In genomic region chr14:33244946-33245345, GRCm38 (mm10) we compare ENCODE assay signal across 26 mouse cellular contexts. TPM values are rescaled to one million over a fixed set of nuclear protein-coding genes. Genes with fewer than 3 reads are reported as not detected.
DNase-seq lines count a peak whose midpoint lies in the region; ATAC-seq and TF ChIP-seq lines count a peak whose summit lies in the region.
"Had no signal": no experiment of that assay in that cellular context is flagged by ENCODE, and none has a peak within 500 bp of the region (broad histone marks: within the 10 kb centered on the region; RNA-seq: fewer than 3 reads in every experiment).

No protein-coding gene starts in this region.

- H3K27me3 ChIP-seq in heart, embryonic 10.5 days (ENCODE audit: insufficient read depth, poor library complexity, severe bottlenecking): peaks cover 21% of the 10 kb centered on the region
- H3K27me3 ChIP-seq in heart, postnatal 0 days (ENCODE audit: control insufficient read depth, insufficient read depth, low read length): 0 out of 2 replicates have a peak, but pooled peaks cover 4% of the 10 kb centered on the region
- no peaks in the 10 kb centered on the region for H3K27me3 ChIP-seq in midbrain, embryonic 11.5 days (ENCODE audit: control insufficient read depth, insufficient read depth, low read length)
- H3K27me3 ChIP-seq: forebrain, embryonic 13.5 days; intestine, embryonic 15.5 days had no signal

- peak overlapping the region; percentile 3; the same call in 1 of the 2 replicates for H3K27ac ChIP-seq in heart, embryonic 10.5 days
- H3K27ac ChIP-seq in heart, postnatal 0 days (ENCODE audit: low read depth): peak overlapping the region; percentile 52; the same call in 1 of the 2 replicates
- H3K27ac ChIP-seq in midbrain, embryonic 11.5 days (ENCODE audit: low read depth, low read length): no peak overlapping the region
- H3K27ac ChIP-seq: forebrain, embryonic 13.5 days; hindbrain, embryonic 12.5 days; hindbrain, postnatal 0 days; intestine, embryonic 15.5 days; layer of hippocampus, adult 2 months; liver, embryonic 12.5 days; midbrain, embryonic 15.5 days had no signal

- ATAC-seq in heart, postnatal 0 days (ENCODE audit: insufficient read depth, low read depth): 0 out of 2 replicates have a peak, but pooled peaks have one; percentile 8
- 0 out of 2 replicates have a peak, but pooled peaks have one; percentile 27 for ATAC-seq in monocyte, adult 5-6 weeks (replicated peaks; ENCODE audit: insufficient number of reproducible peaks, low FRiP score, low TSS enrichment, poor library complexity, severe bottlenecking)
- no peak for ATAC-seq in midbrain, embryonic 11.5 days (ENCODE audit: low FRiP score)
- ATAC-seq: CD4-positive, CD25-positive, alpha-beta regulatory T cell, adult 4 months; forebrain, embryonic 13.5 days; hindbrain, postnatal 0 days; intestine, embryonic 15.5 days; liver, embryonic 12.5 days; midbrain, embryonic 15.5 days had no signal

- no peak for TF ChIP-seq CTCF in heart, postnatal 0 days (IDR thresholded peaks at IDR 0.05; ENCODE audit: low read depth)

- H3K4me2 ChIP-seq in heart, postnatal 0 days (ENCODE audit: low read depth, low read length): no peak overlapping the region
- H3K4me2 ChIP-seq in midbrain, embryonic 11.5 days: no peak overlapping the region
- H3K4me2 ChIP-seq: forebrain, embryonic 13.5 days; hindbrain, embryonic 12.5 days; intestine, embryonic 15.5 days; liver, embryonic 12.5 days; midbrain, embryonic 15.5 days had no signal

- peaks cover 15% of the 10 kb centered on the region for H3K4me1 ChIP-seq in heart, embryonic 10.5 days
- H3K4me1 ChIP-seq in heart, postnatal 0 days (ENCODE audit: control insufficient read depth, insufficient read depth): peaks cover 11% of the 10 kb centered on the region
- H3K4me1 ChIP-seq in midbrain, embryonic 11.5 days (ENCODE audit: control insufficient read depth, insufficient read depth, low read length): no peaks in the 10 kb centered on the region
- H3K4me1 ChIP-seq: liver, embryonic 12.5 days had no signal

- no peaks in the 10 kb centered on the region for H3K36me3 ChIP-seq in heart, embryonic 10.5 days
- no peaks in the 10 kb centered on the region for H3K36me3 ChIP-seq in heart, postnatal 0 days (replicated peaks; ENCODE audit: control insufficient read depth, insufficient read depth, low read length)
- H3K36me3 ChIP-seq in midbrain, embryonic 11.5 days (ENCODE audit: control insufficient read depth, insufficient read depth, low read length): no peaks in the 10 kb centered on the region
- H3K36me3 ChIP-seq: hindbrain, embryonic 12.5 days; intestine, embryonic 15.5 days; liver, embryonic 12.5 days; midbrain, embryonic 15.5 days had no signal

- 50% methylated on average over 2 of the region's 2 CpGs for WGBS in heart, embryonic 10.5 days
- WGBS in heart, postnatal 0 days: 33% methylated on average over 2 of the region's 2 CpGs
- WGBS in midbrain, embryonic 11.5 days: 66% methylated on average over 2 of the region's 2 CpGs

- no peak for TF ChIP-seq EP300 in heart, postnatal 0 days (IDR thresholded peaks at IDR 0.05; ENCODE audit: low read depth)

- no peak for DNase-seq in heart, embryonic 10.5 days (ENCODE audit: low spot score)
- DNase-seq in heart, adult 9 months (ENCODE audit: low spot score in 2 of 2): no peak
- peak; percentile 22 for DNase-seq in lung, postnatal 25 days (ENCODE audit: low spot score)
- DNase-seq in lung, postnatal 14 days: no peak
- no peak for DNase-seq in heart, postnatal 0 days (ENCODE audit: low spot score)
- DNase-seq in midbrain, embryonic 11.5 days (ENCODE audit: low spot score, missing footprints): no peak
- no peak for DNase-seq in adrenal gland, postnatal 25 days
- DNase-seq: adrenal gland, postnatal 36 days; cerebellum, adult 8-10 months; cerebellum, postnatal 25 days; gastrocnemius, postnatal 10 days; kidney, adult 2 months; kidney, postnatal 36 days; lung, postnatal 10 days; right cerebral cortex, adult 18-20 months; thymus, adult 2 months; thymus, postnatal 36 days had no signal

- H3K9ac ChIP-seq in heart, postnatal 0 days (replicated peaks; ENCODE audit: low read depth, low read length): no peak overlapping the region
- no peak overlapping the region for H3K9ac ChIP-seq in midbrain, embryonic 11.5 days (ENCODE audit: low read length)
- H3K9ac ChIP-seq: forebrain, embryonic 13.5 days; hindbrain, embryonic 12.5 days; intestine, embryonic 15.5 days; liver, embryonic 12.5 days; midbrain, embryonic 15.5 days had no signal

- no peak overlapping the region for H3K4me3 ChIP-seq in heart, embryonic 10.5 days
- no peak overlapping the region for H3K4me3 ChIP-seq in heart, postnatal 0 days (ENCODE audit: low read depth, low read length)
- no peak overlapping the region for H3K4me3 ChIP-seq in midbrain, embryonic 11.5 days (ENCODE audit: low read depth, low read length)
- H3K4me3 ChIP-seq: forebrain, embryonic 13.5 days; hindbrain, embryonic 12.5 days; intestine, embryonic 15.5 days; layer of hippocampus, adult 2 months; liver, embryonic 12.5 days; midbrain, embryonic 15.5 days had no signal

- H3K9me3 ChIP-seq in heart, embryonic 10.5 days: no peaks in the 10 kb centered on the region
- no peaks in the 10 kb centered on the region for H3K9me3 ChIP-seq in heart, postnatal 0 days (replicated peaks; ENCODE audit: control insufficient read depth, low read length)
- H3K9me3 ChIP-seq in midbrain, embryonic 11.5 days (ENCODE audit: control insufficient read depth, low read length): no peaks in the 10 kb centered on the region
- H3K9me3 ChIP-seq: forebrain, embryonic 13.5 days; hindbrain, embryonic 12.5 days; intestine, embryonic 15.5 days; liver, embryonic 12.5 days; midbrain, embryonic 15.5 days had no signal

RNA-seq across cellular contexts. Expression of gene Arhgap22, which starts 31.1 kb away (rescaled TPM):
- 3.5 and 9.3 TPM in 2 replicates for polyA plus RNA-seq in heart, embryonic 10.5 days (2016; fragmentation: Nextera tagmentation; extraction: Ambion mirVana)
- 2.0 and 4.2 TPM in 2 replicates for total RNA-seq in heart, postnatal 0 days (2014; rRNA removed; ENCODE audit: low replicate concordance)
- polyA plus RNA-seq in heart, postnatal 0 days (2015; fragmentation: Nextera tagmentation; extraction: Ambion mirVana): 0.77 and 1.5 TPM in 2 replicates
- 1.6 TPM in 1 of 3 replicates, not detected in the others for total RNA-seq in monocyte, adult 5-6 weeks (2017)
- polyA plus RNA-seq in midbrain, embryonic 11.5 days (2014; fragmentation: Nextera tagmentation; extraction: Ambion mirVana): 1.1 and 1.5 TPM in 2 replicates
- total RNA-seq in adrenal gland, postnatal 25 days (2021): 4.0 and 5.7 TPM in 2 replicates
- polyA plus RNA-seq: CD4-positive, CD25-positive, alpha-beta regulatory T cell, adult 4 months had no signal

RNA-seq across cellular contexts. Expression of gene Wdfy4, which starts 59.6 kb away (rescaled TPM):
- polyA plus RNA-seq in heart, embryonic 10.5 days (2016; fragmentation: Nextera tagmentation; extraction: Ambion mirVana): 0.23 and 0.27 TPM in 2 replicates
- total RNA-seq in heart, postnatal 0 days (2014; rRNA removed; ENCODE audit: low replicate concordance): 1.4 and 1.5 TPM in 2 replicates
- 0.11 and 0.14 TPM in 2 replicates for polyA plus RNA-seq in heart, postnatal 0 days (2015; fragmentation: Nextera tagmentation; extraction: Ambion mirVana)
- 61.0 to 91.5 TPM (median 84.2 TPM) in 3 replicates for total RNA-seq in monocyte, adult 5-6 weeks (2017)
- 0.14 and 0.38 TPM in 2 replicates for polyA plus RNA-seq in midbrain, embryonic 11.5 days (2014; fragmentation: Nextera tagmentation; extraction: Ambion mirVana)
- 0.90 and 2.0 TPM in 2 replicates for total RNA-seq in adrenal gland, postnatal 25 days (2021)

Comparison
In these comparisons a context has a peak if more than half of its experiments do, and no peak if none do; other contexts are left out.
1. RNA of gene Wdfy4, which starts 59.6 kb away (total RNA-seq): 61.0 to 91.5 TPM in monocyte, adult 5-6 weeks; 0.90 to 2.0 TPM in adrenal gland, postnatal 25 days and 1.4 to 1.5 TPM in heart, postnatal 0 days; every median in the first group is over 10 times any median in the second.